Mouse (Mus musculus): ENCODE measurements around the gene Akr1c19. TPM values are rescaled to one million over a fixed set of nuclear protein-coding genes. Genes with fewer than 3 reads are reported as not detected.
"Not testable (repeated sequence)": the region's sequence is repeated elsewhere in the genome, so short reads cannot be mapped to it uniquely, and the experiment has no call there.

Akr1c19 gene
- 1 to 10 TPM; 2.2 to 2.5 TPM for total RNA-seq (2021)
- long read RNA-seq, experiment 1, partial matches to known transcripts: 1 of 2 reads
- long read RNA-seq, experiment 1, other reads (novel, unspliced or antisense): 0 of 2 reads
- long read RNA-seq, experiment 2, partial matches to known transcripts: 2 of 5 reads
- long read RNA-seq, experiment 2, other reads (novel, unspliced or antisense): 0 of 5 reads

DNA sequence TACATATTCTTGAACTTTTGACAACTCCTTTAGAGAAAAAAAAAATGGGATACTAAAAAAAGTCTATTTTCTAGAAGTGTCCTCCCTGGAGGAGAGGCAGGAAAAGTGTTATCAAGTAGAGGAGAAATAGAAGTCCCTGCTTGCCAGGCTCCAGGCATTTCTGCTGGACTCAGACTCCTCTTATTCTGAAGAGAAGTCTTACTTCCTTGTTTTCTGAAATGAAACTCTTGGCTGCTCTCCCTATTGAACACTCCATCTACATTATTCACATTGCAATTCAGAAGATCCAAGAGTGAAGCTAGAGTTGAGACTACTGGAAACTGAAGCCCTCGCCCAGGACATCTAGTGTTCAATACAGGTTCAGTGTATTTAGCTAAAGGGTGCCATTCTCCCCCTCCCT lies at the start of gene Akr1c19:
Akr1c19 (plus strand) TSS at position 260 of the 400 bp plus-strand sequence.
- DNase-seq: no peak

DNA sequence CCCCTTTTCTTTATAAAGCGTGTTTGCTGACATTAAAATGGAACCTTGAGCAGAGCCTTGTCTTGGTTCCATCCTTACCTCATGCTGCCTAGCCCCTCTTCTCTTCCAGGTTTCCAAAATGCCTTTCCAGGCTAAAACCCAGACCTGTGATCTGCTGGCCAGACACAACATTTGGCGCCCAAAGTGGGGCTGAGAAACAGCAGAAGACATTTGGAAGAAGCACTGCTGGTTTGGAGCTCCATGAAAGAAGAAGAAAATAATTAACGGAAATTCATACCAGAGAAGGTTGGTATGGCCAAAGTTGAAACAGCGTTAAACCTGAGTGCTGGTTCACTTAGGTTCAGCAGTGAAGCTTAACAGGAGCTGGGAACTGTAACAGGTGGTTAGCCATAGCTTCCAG lies 47.2 kb upstream of the Akr1c19 start:
- DNase-seq: not testable (repeated sequence)

DNA sequence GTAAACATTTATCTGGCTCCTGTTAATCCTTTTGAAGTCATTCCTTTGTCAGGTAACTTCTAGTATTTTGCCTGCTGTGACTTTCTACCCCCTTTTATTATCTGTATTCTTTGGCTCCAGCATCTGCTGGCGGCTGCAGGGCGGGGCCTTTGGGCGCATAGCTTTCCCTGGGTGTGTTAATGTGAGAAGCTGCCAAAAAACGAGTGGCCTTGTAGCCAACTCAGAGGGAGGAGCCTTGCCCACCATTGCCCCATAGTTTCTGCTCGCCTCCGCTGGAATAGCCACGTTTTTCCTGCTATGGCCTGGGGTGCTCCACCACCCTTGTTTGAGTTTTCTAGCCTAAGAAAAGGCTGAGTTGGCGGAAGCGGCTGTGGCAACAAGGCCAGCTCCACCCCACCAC lies 45.4 kb upstream of the Akr1c19 start:
- DNase-seq: no peak

DNA sequence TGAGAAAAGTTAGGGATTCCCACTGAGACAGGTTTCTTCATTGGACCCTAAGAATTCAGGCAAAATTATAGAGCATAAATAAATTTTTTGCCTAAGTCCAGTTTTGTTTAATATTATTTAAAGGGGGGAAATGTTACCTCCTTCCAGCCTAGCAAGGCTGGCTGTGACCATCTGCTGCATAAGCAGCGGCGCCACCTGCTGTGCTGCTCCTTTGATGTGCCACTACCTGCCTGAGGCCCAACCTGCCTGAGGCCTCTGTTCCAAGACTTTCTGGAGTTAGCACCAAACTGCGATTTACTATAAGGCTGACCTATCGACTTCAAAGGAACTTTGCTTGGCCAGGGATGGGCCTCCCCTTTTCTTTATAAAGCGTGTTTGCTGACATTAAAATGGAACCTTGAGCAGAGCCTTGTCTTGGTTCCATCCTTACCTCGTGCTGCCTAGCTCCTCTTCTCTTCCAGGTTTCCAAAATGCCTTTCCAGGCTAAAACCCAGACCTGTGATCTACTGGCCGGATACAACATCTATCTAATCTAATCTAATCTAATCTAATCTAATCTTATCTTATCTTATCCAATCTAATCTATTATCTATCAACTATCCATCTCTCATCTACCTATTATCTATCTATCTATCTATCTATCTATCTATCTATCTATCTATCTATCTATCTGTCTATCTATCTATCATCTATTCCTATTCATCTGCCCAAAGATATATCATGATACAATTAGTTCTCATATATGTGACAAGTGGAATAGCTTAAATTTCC lies 41.7 kb upstream of the Akr1c19 start:
- peak; percentile 25 for DNase-seq

DNA sequence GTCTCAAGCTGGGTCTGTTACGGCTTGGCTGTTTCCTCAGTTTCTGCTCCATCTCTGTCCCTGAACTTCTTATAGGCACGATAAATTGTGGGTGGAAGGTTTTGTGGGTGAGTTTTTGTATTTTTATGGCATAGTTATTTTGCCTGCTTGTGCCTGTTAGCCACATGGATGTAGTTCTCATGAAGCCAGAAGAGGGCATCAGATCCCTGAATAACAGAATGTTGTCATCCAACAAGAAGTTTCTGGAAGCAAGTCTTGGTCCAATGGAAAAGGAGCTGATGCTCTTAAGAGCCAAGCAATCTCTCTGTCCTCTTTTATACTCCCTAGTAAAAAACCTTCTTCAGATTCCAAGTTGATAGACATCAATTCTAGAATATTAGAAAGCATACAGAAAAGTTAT lies 40.3 kb upstream of the Akr1c19 start:
- DNase-seq: peak; percentile 24

DNA sequence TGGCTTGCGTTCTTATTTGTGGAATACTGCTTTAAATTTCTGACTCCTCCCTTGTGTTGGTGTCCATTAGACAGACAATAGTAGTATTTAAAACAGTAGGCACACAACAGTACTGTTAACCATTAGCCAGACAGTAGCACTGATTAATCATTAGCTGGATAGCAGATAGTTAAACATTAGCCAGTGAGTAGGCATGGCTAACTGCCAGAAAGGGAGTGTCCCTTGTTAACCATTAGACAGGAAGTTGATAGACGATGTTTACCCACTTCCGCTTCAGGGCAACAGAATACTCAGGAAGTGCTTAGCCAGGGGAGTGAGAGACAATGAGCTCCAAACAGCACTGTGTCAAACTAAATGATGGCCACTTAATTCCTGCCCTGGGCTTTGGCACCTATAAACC lies 37.6 kb upstream of the Akr1c19 start, which contains the start of gene Akr1c13:
Akr1c13 (plus strand) TSS at position 247 of the 400 bp plus-strand sequence.
- peak; percentile 42 for DNase-seq

DNA sequence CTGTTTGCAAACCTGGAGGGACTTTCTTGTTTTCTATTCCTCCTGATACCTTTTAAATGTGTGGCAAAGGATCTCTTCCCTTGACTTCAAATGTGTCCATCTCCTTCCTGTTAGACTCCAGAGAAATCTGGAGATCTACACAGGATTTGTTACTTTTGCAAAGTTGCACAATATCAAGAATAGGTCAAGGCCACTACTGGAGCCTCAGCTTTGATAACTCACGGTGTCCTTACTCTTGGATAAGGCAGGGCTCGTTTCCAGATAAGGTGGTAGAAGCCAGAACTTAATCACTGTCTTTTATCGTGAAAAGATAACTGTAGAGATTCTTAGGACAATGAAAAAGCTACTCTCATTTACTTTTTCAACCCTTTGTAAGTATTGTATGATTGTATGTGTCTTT lies 36.0 kb upstream of the Akr1c19 start:
- DNase-seq: no peak

DNA sequence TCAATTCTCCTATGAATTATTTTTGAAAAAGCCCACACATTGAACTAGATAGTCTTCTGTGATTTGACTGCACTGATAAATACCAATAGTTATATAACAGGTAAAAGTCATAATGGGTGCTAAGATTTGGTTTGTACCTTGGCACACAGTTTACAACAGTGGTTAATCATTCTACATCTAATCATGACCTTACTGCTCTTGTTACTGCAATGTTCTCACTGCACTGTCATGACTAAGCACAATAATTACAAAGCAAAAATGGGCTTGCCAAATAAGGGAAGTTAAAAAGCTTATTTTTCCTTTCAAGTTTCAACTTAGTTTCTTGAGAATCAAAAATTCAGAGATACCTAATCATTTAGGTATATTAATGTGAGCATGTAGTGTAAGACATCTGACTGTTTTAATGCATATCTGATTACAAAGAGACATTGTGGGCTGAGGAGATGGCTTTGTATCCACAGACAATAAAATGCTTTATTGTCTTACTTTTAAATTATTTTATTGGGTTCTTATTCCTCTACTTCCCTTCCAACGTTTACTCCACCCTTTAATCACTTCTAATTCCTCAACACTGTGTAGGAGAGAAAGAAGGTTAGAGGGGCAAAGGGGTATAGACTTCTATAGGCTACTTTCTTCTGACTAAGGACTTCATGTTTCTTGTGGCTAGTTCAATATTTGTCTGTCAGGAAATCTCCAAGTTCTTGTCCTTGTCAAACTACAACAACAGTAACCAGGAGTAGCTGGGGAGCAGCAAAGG lies 22.2 kb upstream of the Akr1c19 start:
- no peak for DNase-seq

DNA sequence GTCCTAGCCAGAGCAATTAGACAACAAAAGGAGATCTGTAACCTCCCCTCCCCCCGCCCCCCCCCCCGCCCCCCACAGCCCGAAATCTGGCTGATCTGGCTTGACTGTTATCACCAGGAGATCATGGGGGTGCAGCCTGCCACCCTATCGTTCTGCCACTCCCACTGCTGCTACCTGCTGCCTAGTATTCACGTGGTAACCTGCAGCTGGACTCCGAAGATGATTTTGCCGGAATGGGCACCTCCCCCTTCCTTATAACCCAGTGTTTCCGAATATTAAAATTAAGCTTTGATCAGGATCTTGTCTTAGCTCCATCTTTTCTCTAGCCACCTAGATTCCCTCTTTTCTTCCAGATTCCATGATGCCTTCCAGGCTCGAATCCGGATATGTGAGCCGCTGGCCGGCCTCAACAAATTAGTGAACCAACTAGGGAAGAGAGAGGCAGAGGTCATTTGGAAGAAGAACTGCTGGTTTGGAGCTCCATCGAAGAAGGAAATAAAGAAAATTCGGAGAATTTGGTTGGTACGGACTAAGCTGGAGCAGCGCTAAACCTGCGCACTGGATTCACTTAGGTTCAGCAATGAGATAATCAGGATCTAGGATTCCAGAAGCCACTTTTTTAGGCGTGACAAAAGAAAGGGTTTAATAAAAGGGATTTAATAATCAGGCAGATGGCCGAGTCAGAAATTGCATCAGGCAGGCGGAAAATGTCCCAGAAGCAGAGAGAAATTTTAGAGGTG lies 16.8 kb upstream of the Akr1c19 start:
- no peak for DNase-seq

DNA sequence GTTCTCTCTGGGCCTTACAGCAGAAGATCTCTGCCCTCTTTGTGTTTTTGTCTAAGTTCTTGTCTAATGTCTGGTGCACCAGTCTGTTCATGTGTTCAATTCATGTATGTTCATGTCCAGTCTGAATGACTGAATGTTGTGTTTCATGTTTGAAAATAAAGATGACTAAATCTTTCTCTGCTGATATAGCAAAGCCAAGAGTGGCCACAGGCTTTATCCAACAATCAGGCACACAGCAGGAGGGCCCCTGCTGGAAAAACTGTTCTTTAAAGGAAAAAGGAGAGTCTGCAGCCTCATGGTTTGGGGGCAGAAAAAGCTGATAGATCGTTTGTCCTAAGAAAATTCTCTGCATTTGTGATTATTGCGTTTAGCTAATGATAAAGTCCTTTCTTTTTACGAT lies 16.2 kb upstream of the Akr1c19 start:
- DNase-seq: no peak

DNA sequence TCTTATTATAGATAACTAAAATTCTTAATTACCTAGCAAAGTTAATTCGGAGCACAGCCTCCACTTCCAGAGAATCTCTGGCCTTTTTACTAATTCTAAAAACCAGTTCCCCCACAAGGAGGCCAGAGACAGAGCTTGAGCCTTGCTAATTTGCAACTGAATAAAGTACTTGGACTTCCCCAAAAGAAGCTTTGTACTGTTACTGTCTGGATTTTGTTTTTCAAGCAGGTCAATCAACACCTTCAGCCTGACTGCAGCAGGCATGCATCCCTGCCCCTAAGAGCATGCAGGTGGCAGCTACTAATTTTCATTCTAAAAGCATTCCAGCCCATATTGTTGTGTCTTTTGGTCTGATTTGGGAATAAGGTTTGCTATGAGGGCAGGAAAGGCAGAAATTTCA lies 13.0 kb upstream of the Akr1c19 start:
- DNase-seq: not testable (repeated sequence)

DNA sequence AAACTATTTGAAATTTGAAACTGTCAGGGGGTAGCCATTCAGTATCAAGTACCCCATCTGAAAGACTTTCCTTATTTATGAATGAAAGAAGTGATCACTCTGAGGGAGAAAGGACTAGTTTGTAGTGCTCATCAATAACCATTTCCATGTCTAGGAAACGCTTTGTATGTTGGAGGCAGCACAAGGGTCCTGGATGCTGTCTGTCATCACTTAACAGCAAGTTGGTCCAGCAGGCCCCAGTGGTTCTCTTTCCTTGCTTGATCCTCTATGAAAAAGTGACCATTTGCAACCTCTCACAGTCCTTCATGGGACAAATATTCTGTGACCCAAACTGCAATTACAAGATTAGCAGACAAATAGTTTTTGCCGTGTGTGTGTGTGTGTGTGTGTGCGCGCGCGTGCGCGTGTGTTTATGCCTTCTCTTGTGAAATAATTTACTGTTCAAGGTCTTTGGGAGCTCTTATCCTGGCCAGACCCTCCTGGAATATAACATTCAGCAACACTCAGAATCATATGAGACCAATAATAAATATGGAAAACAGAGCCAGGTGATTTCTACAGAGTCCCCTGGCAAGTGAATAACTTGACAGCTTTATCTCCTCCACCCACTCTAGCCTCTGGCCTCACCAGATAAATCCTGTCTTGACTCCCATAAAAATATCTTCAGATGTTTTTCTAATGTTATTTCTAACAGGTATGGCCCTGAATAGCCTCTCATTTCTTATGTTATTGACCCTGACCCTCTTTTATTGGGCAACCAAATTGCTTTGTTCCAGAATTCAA lies 2.5 kb downstream of the Akr1c19 start:
- no peak for DNase-seq

DNA sequence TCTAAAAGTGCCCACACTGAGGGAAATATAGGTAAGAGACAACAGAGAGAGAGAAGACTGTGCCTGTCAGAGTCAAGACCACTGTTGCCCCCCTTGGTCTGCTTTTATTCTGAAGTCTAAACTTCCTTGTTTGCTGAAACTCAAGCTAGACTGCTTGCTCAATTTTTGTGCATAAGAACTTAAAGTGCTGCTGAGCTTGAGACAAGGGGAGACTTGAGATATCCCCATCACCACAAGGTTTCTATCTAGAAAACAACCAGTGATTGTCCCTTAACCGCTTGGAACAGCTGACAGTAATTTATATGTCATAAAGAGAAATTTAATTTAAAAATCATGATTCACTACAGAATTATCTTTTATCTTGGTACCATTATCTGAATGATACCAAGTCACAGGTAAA lies 4.6 kb downstream of the Akr1c19 start:
- no peak for DNase-seq

DNA sequence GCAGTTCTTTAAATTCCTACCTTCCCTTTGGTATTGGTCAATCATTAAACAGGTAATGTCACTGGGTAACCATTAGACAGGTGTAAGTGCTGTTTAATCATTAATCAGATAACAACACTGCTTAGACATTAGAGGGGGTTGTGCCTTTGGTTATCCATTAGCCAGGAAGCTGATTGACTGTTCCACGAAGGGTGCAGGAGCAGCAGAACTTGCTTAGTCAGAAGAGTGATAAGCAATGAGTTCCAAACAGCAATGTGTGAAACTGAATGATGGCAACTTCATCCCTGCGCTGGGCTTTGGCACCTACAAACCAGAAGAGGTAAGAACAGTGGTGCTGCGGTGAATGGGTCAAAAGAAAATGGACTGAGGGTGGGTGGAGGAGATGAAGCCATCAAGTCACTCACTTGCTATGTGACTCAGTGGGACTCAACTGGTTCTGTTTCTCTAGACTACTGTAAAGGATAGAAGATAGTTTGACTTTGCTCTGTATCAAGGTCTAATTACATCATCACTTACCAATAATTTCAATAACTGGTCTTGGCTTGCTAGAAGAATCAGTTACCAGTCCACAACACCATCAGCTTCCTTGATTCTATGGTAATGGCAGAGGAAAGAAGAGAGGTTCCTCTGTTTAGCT lies 5.2 kb downstream of the Akr1c19 start:
- DNase-seq: no peak

DNA sequence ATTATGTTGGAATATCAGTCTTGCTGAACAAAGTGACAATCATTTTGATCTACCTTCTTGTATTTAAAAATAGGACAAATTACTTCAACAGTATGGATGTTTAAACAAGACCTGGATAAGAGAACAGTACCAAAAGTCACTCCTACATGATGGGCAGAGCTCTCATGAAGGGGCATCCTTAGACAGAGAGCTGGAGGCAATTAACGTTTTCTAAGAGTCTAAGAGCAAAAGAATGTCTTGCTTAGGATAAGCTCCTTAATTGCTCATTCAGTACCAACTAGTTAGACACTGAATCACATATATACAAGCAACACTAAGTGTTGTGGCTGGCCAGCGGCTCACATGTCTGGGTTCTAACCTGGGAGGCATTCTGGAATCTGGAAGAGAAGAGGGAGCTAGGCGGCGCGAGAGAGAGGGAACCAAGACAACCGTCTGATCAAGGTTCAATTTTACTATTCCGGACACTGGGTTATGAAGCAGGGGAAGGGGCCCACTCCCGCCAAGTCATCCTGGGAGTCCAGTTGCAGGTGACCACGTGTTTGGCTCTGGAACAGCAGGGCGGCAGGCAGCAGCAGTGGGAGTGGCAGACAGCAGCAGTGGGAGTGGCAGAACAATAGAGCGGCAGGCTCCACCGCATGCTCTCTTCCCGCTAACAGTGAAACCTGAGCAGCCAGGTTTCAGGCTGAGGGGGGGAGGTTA lies 16.5 kb downstream of the Akr1c19 start:
- DNase-seq: peak; percentile 20

DNA sequence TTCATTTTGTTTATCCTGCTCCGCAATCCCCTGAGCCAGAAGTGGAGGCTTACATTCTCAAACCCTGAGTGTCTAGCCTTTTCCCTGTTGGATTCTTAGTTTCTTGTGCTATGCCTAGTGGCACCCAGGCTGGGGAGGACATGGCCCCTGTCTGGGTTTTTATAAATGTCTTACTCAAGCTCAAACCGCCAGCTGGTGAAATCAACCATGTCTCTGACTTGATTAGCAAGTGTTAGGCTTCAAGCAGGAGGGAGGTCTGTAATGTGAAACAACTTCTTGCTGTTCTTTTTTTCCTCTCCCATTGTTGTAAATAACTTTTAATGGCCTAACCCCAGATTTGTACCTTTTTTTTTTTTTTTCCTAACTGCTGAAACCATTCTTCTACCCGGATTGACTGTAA lies 20.8 kb downstream of the Akr1c19 start:
- DNase-seq: no peak

DNA sequence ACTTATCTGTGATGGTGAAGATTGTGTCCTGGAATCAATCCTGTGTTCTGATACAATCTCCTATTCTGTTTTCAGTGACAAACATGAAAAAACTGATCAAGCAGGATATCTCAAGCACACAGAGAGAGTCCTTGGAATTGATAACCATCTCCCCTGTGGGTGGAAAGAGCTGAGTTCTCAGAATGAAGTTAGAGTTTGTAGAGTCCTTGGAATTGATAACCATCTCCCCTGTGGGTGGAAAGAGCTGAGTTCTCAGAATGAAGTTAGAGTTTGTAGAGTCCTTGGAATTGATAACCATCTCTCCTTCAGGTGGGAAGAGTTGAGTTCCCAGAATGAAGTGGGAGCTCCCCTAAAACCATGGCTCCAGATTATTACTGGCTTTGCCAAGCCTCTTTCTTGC lies 28.4 kb downstream of the Akr1c19 start:
- not testable (repeated sequence) for DNase-seq

DNA sequence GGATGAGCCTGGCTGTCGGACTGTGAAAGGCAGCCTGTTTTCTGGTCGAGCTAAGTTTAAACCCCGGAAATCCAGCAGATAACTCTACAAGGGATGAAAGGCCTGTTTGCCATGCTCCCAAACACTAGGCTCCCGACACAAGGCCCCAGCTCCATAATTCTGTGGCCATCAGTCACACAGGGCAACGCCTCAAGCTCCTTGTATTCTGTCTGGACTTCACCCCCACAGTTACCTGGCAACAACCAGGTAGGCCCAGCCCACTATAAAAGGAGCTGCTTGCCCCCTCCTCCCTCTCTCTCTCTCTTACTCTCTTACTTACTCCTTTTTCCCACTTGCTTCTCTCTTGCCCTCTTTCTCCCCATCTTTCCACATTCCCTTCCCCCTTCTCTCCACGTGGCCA lies 28.8 kb downstream of the Akr1c19 start:
- DNase-seq: no peak

DNA sequence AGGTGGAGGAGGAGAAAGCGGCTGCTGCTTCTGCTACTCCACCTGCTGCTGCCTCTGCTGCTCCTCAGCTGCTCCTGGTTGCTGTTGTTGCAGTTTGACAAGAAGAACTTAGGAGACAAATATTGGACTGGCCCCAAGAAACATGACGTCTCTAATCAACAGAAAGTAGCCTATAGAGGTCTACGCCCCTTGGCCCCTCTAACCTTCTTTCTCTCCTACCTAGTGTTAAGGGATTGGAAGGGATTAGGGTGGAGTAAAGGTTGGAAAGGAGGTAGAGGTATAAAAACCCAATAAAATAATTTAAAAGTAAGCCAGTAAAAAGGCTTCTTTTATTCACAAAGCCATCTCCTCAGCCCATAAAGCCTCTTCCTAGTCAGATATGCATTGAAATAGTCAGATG lies 36.1 kb downstream of the Akr1c19 start:
- no peak for DNase-seq

DNA sequence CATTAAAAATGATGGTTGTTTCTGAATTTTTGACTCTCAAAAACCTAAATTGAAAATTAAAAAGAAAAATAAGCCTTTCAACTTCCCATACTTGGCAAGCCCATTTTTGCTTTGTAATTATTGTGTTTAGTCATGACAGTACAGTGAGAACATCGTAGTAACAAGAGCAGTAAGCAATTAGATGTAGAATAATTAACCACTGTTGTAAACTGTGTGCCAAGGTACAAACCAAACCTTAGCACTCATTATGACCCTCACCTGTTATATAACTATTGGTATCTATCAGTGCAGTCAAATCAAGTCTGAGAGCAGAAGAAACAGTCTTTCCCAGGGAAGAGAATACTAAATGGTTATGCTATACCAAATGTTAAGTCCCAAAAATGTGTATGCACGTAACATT lies 36.5 kb downstream of the Akr1c19 start:
- no peak for DNase-seq

DNA sequence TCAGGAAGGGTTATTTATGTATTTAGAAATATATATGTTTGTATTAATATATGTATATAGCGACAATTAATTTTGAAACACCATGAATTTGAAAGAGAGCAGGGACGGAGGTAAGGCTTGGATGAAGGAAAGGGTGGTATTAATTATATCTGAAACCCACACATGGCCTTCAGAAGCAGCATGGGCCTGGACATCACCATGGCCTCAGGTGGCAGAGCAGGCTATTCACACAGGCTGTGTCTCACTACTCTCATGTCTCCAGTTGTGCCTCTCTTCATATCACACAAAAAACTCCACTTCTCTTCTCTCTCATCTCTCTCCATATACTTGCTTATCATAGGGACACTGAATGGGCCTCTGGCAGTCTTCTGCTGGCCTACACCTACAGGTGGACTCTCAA lies 37.0 kb downstream of the Akr1c19 start:
- DNase-seq: not testable (repeated sequence)

Data from adrenal gland, postnatal 10 days (tissue).